Mouse (Mus musculus): ENCODE measurements at regions not wholly inside any gene's neighbourhood (a gene's known extent, or its start where the extent isn't known, plus 50 kb on each side); places are given as distances from the start of the nearest gene placed in this dataset.

- no peak for TF ChIP-seq USF1 (IDR thresholded peaks at IDR 0.05; ENCODE audit: low read depth)
- TF ChIP-seq CEBPB (IDR thresholded peaks at IDR 0.05; ENCODE audit: low read depth), result no peak
- Histone ChIP-seq H3K4me3 (ENCODE audit: insufficient read depth, poor library complexity, severe bottlenecking) (no peak overlapping the region), H3K79me3 (ENCODE audit: low read depth) (no peaks in the 10 kb centered on the region)
Observed at GRCm38 (mm10) chr10:23480474-23480873, 129.9 kb upstream of the Eya4 start.

GRCm38 (mm10) chr10:23478902-23479301 is 128.3 kb upstream of the Eya4 start:
- Histone ChIP-seq H3ac (ENCODE audit: control insufficient read depth, insufficient read length, low read depth) (no peak overlapping the region), H3K36me3 (ENCODE audit: control insufficient read depth, insufficient read depth) (no peaks in the 10 kb centered on the region), H3K79me3 (ENCODE audit: low read depth) (no peaks in the 10 kb centered on the region), H3K27me3 (ENCODE audit: control insufficient read depth, insufficient read depth, insufficient read length) (no peaks in the 10 kb centered on the region), H3K79me2 (ENCODE audit: control insufficient read depth, insufficient read depth) (no peaks in the 10 kb centered on the region), H3K4me3 (ENCODE audit: insufficient read depth, poor library complexity, severe bottlenecking) (no peak overlapping the region)
- TF ChIP-seq USF1 (IDR thresholded peaks at IDR 0.05; ENCODE audit: low read depth), result no peak
- TF ChIP-seq MYOD1 (IDR thresholded peaks at IDR 0.05; ENCODE audit: control insufficient read depth, insufficient read length, low read depth), result no peak
- no peak for TF ChIP-seq FOSL1 (IDR thresholded peaks at IDR 0.05; ENCODE audit: insufficient read depth, low read length, poor library complexity, severe bottlenecking)
- TF ChIP-seq MAX (IDR thresholded peaks at IDR 0.05), result no peak
- TF ChIP-seq CEBPB (IDR thresholded peaks at IDR 0.05; ENCODE audit: low read depth), result no peak
- no peak for TF ChIP-seq CTCF (IDR thresholded peaks at IDR 0.05; ENCODE audit: control insufficient read depth, insufficient read depth, insufficient read length)
- no peak for TF ChIP-seq MYOG (IDR thresholded peaks at IDR 0.05; ENCODE audit: control insufficient read depth, extremely low read depth, insufficient read length)

More at GRCm38 (mm10) chr10:23480474-23480873, 129.9 kb upstream of the Eya4 start:
- Histone ChIP-seq H3K79me2 (ENCODE audit: control insufficient read depth, insufficient read depth) (no peaks in the 10 kb centered on the region), H3ac (ENCODE audit: control insufficient read depth, insufficient read length, low read depth) (no peak overlapping the region), H3K36me3 (ENCODE audit: control insufficient read depth, insufficient read depth) (no peaks in the 10 kb centered on the region), H3K27me3 (ENCODE audit: control insufficient read depth, insufficient read depth, insufficient read length) (no peaks in the 10 kb centered on the region)

- TF ChIP-seq MYOG (IDR thresholded peaks at IDR 0.05; ENCODE audit: control insufficient read depth, extremely low read depth, insufficient read length) (no peak), MAX (IDR thresholded peaks at IDR 0.05) (no peak), MYOD1 (IDR thresholded peaks at IDR 0.05; ENCODE audit: control insufficient read depth, insufficient read length, low read depth) (no peak), FOSL1 (IDR thresholded peaks at IDR 0.05; ENCODE audit: insufficient read depth, low read length, poor library complexity, severe bottlenecking) (no peak), CEBPB (IDR thresholded peaks at IDR 0.05; ENCODE audit: low read depth) (no peak), CTCF (IDR thresholded peaks at IDR 0.05; ENCODE audit: control insufficient read depth, insufficient read depth, insufficient read length) (no peak), USF1 (IDR thresholded peaks at IDR 0.05; ENCODE audit: low read depth) (no peak)
- Histone ChIP-seq H3K79me2 (ENCODE audit: control insufficient read depth, insufficient read depth) (no peaks in the 10 kb centered on the region), H3K4me3 (ENCODE audit: insufficient read depth, poor library complexity, severe bottlenecking) (no peak overlapping the region), H3K27me3 (ENCODE audit: control insufficient read depth, insufficient read depth, insufficient read length) (no peaks in the 10 kb centered on the region), H3ac (ENCODE audit: control insufficient read depth, insufficient read length, low read depth) (no peak overlapping the region), H3K36me3 (ENCODE audit: control insufficient read depth, insufficient read depth) (no peaks in the 10 kb centered on the region), H3K79me3 (ENCODE audit: low read depth) (no peaks in the 10 kb centered on the region)
Observed at GRCm38 (mm10) chr10:23477104-23477503, 126.5 kb upstream of the Eya4 start.

- H3K4me3 ChIP-seq (ENCODE audit: insufficient read depth, poor library complexity, severe bottlenecking), result no peak overlapping the region
- no peak for TF ChIP-seq MYOD1 (IDR thresholded peaks at IDR 0.05; ENCODE audit: control insufficient read depth, insufficient read length, low read depth)
- no peak for TF ChIP-seq MYOG (IDR thresholded peaks at IDR 0.05; ENCODE audit: control insufficient read depth, extremely low read depth, insufficient read length)
- no peak for TF ChIP-seq CEBPB (IDR thresholded peaks at IDR 0.05; ENCODE audit: low read depth)
- H3ac ChIP-seq (ENCODE audit: control insufficient read depth, insufficient read length, low read depth), result no peak overlapping the region
- H3K79me2 ChIP-seq (ENCODE audit: control insufficient read depth, insufficient read depth), result no peaks in the 10 kb centered on the region
- no peaks in the 10 kb centered on the region for H3K79me3 ChIP-seq (ENCODE audit: low read depth)
- no peaks in the 10 kb centered on the region for H3K27me3 ChIP-seq (ENCODE audit: control insufficient read depth, insufficient read depth, insufficient read length)
- H3K36me3 ChIP-seq (ENCODE audit: control insufficient read depth, insufficient read depth), result no peaks in the 10 kb centered on the region
Observed at GRCm38 (mm10) chr10:23450997-23451396, 100.4 kb upstream of the Eya4 start.

- H3K27me3 ChIP-seq (ENCODE audit: control insufficient read depth, insufficient read depth, insufficient read length), result no peaks in the 10 kb centered on the region
- H3K79me3 ChIP-seq (ENCODE audit: low read depth), result no peaks in the 10 kb centered on the region
- H3K79me2 ChIP-seq (ENCODE audit: control insufficient read depth, insufficient read depth), result no peaks in the 10 kb centered on the region
- TF ChIP-seq MYOD1 (IDR thresholded peaks at IDR 0.05; ENCODE audit: control insufficient read depth, insufficient read length, low read depth), result peak; percentile 74
- no peak for TF ChIP-seq FOSL1 (IDR thresholded peaks at IDR 0.05; ENCODE audit: insufficient read depth, low read length, poor library complexity, severe bottlenecking)
- TF ChIP-seq MYOG (IDR thresholded peaks at IDR 0.05; ENCODE audit: control insufficient read depth, extremely low read depth, insufficient read length), result no peak
- peak overlapping the region; percentile 10 for H3ac ChIP-seq (ENCODE audit: control insufficient read depth, insufficient read length, low read depth)
- H3K36me3 ChIP-seq (ENCODE audit: control insufficient read depth, insufficient read depth), result no peaks in the 10 kb centered on the region
- no peak overlapping the region for H3K4me3 ChIP-seq (ENCODE audit: insufficient read depth, poor library complexity, severe bottlenecking)
Observed at GRCm38 (mm10) chr10:23450647-23450979, 100.0 kb upstream of the Eya4 start.

- Histone ChIP-seq H3K27me3 (ENCODE audit: control insufficient read depth, insufficient read depth, insufficient read length) (no peaks in the 10 kb centered on the region), H3K36me3 (ENCODE audit: control insufficient read depth, insufficient read depth) (no peaks in the 10 kb centered on the region), H3K4me3 (ENCODE audit: insufficient read depth, poor library complexity, severe bottlenecking) (no peak overlapping the region), H3K79me3 (ENCODE audit: low read depth) (no peaks in the 10 kb centered on the region), H3K79me2 (ENCODE audit: control insufficient read depth, insufficient read depth) (no peaks in the 10 kb centered on the region), H3ac (ENCODE audit: control insufficient read depth, insufficient read length, low read depth) (peak overlapping the region; percentile 37)
- TF ChIP-seq CTCF (IDR thresholded peaks at IDR 0.05; ENCODE audit: control insufficient read depth, insufficient read depth, insufficient read length), result no peak
- TF ChIP-seq FOSL1 (IDR thresholded peaks at IDR 0.05; ENCODE audit: insufficient read depth, low read length, poor library complexity, severe bottlenecking), result no peak
- peak; percentile 93 for TF ChIP-seq MYOD1 (IDR thresholded peaks at IDR 0.05; ENCODE audit: control insufficient read depth, insufficient read length, low read depth)
Observed at GRCm38 (mm10) chr10:23449860-23450646, 99.5 kb upstream of the Eya4 start.

Data from C2C12 (cell line).